Mouse (Mus musculus) erythroblast, embryonic 14.5 days (primary cell): Measurements from ENCODE around the gene 2610507B11Rik. TPM values are rescaled to one million over a fixed set of nuclear protein-coding genes. Genes with fewer than 3 reads are reported as not detected.

Source experiments
- H3K27me3 ChIP-seq: 2 replicates; pipeline ENCODE4 v1.6.1; 2012; ENCODE audit warnings: inconsistent platforms; ENCODE audit not compliant: control insufficient read depth
- H3K36me3 ChIP-seq: 2 replicates; pipeline ENCODE4 v1.6.1; 2012; ENCODE audit warnings: mild to moderate bottlenecking, inconsistent platforms; ENCODE audit not compliant: control insufficient read depth
- H3K4me1 ChIP-seq: 2 replicates; pipeline ENCODE4 v1.6.1; 2012; ENCODE audit warnings: inconsistent platforms; ENCODE audit not compliant: control insufficient read depth
- H3K4me3 ChIP-seq: replicated peaks from 2 replicates; pipeline ENCODE3; 2012; ENCODE audit warnings: moderate library complexity, mild to moderate bottlenecking, inconsistent platforms
- H3K9me3 ChIP-seq: 2 replicates; pipeline ENCODE4 v1.6.1; 2012; ENCODE audit warnings: low read length, inconsistent platforms, mixed read lengths; ENCODE audit not compliant: control insufficient read depth
- GATA1 ChIP-seq: IDR thresholded peaks from 2 replicates; pipeline ENCODE4 v1.6.1; 2012; ENCODE audit warnings: low read length, inconsistent platforms, mixed read lengths
- TAL1 ChIP-seq: IDR thresholded peaks from 3 replicates; pipeline ENCODE4 v1.6.1; 2012; ENCODE audit warnings: low read length, inconsistent platforms, mixed read lengths
- polyA plus RNA-seq: library from polyadenylated mRNA; stranded (reverse); fragments of >175 nt; gene quantifications from 2 replicates; pipeline ENCODE4 v1.2.3, GENCODE M21; 2012

Gene 2610507B11Rik
- polyA plus RNA-seq, 1 experiment = 2.3 TPM

GRCm38 (mm10) chr11:78328512-78329056 is 67.0 kb downstream of the 2610507B11Rik start:
- TF ChIP-seq GATA1 (no peak), TAL1 (no peak)
- Histone ChIP-seq H3K36me3 (peaks cover 45% of the 10 kb centered on the region), H3K4me3 (peak overlapping the region; percentile 97), H3K27me3 (no peaks in the 10 kb centered on the region), H3K4me1 (peaks cover 25% of the 10 kb centered on the region), H3K9me3 (no peaks in the 10 kb centered on the region)

- Histone ChIP-seq H3K4me3 (no peak overlapping the region), H3K36me3 (peaks cover 46% of the 10 kb centered on the region), H3K27me3 (no peaks in the 10 kb centered on the region), H3K9me3 (no peaks in the 10 kb centered on the region), H3K4me1 (peaks cover 17% of the 10 kb centered on the region)
- TF ChIP-seq GATA1 (no peak), TAL1 (no peak)
Measured at GRCm38 (mm10) chr11:78332676-78333075, 71.1 kb downstream of the 2610507B11Rik start.

- Histone ChIP-seq H3K9me3 (no peaks in the 10 kb centered on the region), H3K4me1 (peaks cover 8% of the 10 kb centered on the region), H3K4me3 (no peak overlapping the region), H3K36me3 (peaks cover 56% of the 10 kb centered on the region), H3K27me3 (no peaks in the 10 kb centered on the region)
- TF ChIP-seq GATA1 (no peak), TAL1 (no peak)
Measured at GRCm38 (mm10) chr11:78333992-78334391, 72.4 kb downstream of the 2610507B11Rik start.

GRCm38 (mm10) chr11:78337040-78337439 is 75.5 kb downstream of the 2610507B11Rik start:
- Histone ChIP-seq H3K4me1 (0 out of 2 replicates have a peak, but pooled peaks cover 3% of the 10 kb centered on the region), H3K4me3 (no peak overlapping the region), H3K36me3 (peaks cover 79% of the 10 kb centered on the region), H3K27me3 (no peaks in the 10 kb centered on the region), H3K9me3 (no peaks in the 10 kb centered on the region)
- TF ChIP-seq GATA1 = no peak
- no peak for TF ChIP-seq TAL1

Other genes with a start within 250 kb of the 2610507B11Rik start
- 4.7 and 5.1 TPM in 2 replicates for gene Dhrs13, start 229.5 kb upstream of the 2610507B11Rik start, polyA plus RNA-seq
- gene Flot2, start 223.8 kb upstream of the 2610507B11Rik start, polyA plus RNA-seq = 4.8 and 5.4 TPM in 2 replicates
- gene Eral1, start 181.4 kb upstream of the 2610507B11Rik start, polyA plus RNA-seq = 0.14 and 0.29 TPM in 2 replicates
- gene Fam222b, start 167.1 kb upstream of the 2610507B11Rik start, polyA plus RNA-seq = 0.77 and 0.78 TPM in 2 replicates
- 7.2 and 9.4 TPM in 2 replicates for gene Traf4, start 96.2 kb upstream of the 2610507B11Rik start, polyA plus RNA-seq
- gene Nek8, start 85.1 kb upstream of the 2610507B11Rik start, polyA plus RNA-seq = 1.7 and 2.0 TPM in 2 replicates
- gene Tlcd1, start 85.0 kb upstream of the 2610507B11Rik start, polyA plus RNA-seq = 91.9 and 97.7 TPM in 2 replicates
- gene Rpl23a, start 78.2 kb upstream of the 2610507B11Rik start, polyA plus RNA-seq = 168 and 429 TPM in 2 replicates
- gene Rab34, start 73.3 kb upstream of the 2610507B11Rik start, polyA plus RNA-seq = 0.13 and 0.26 TPM in 2 replicates
- gene Proca1, start 68.4 kb upstream of the 2610507B11Rik start, polyA plus RNA-seq = not detected in 2 replicates
- 0.32 and 0.49 TPM in 2 replicates for gene Sdf2, start 16.0 kb upstream of the 2610507B11Rik start, polyA plus RNA-seq
- 9.4 and 11.6 TPM in 2 replicates for gene Supt6, start 15.8 kb upstream of the 2610507B11Rik start, polyA plus RNA-seq
- 0.07 TPM in 1 of 2 replicates, not detected in the other for gene BC030499, start 29.1 kb downstream of the 2610507B11Rik start, polyA plus RNA-seq
- gene Spag5, start 39.8 kb downstream of the 2610507B11Rik start, polyA plus RNA-seq = 19.3 and 21.5 TPM in 2 replicates
- gene Aldoc, start 61.2 kb downstream of the 2610507B11Rik start, polyA plus RNA-seq = 0.12 and 0.22 TPM in 2 replicates
- 3.2 and 3.8 TPM in 2 replicates for gene Pigs, start 66.7 kb downstream of the 2610507B11Rik start, polyA plus RNA-seq
- gene Unc119, start 81.7 kb downstream of the 2610507B11Rik start, polyA plus RNA-seq = 1.7 and 1.9 TPM in 2 replicates
- not detected in 2 replicates for gene Foxn1, start 124.8 kb downstream of the 2610507B11Rik start, polyA plus RNA-seq
- not detected in 2 replicates for gene Slc13a2, start 160.5 kb downstream of the 2610507B11Rik start, polyA plus RNA-seq
- 0.08 TPM in 1 of 2 replicates, not detected in the other for gene Slc46a1, start 203.9 kb downstream of the 2610507B11Rik start, polyA plus RNA-seq
- not detected in 2 replicates for gene Sarm1, start 236.0 kb downstream of the 2610507B11Rik start, polyA plus RNA-seq
- 0.28 and 0.44 TPM in 2 replicates for gene Vtn, start 237.3 kb downstream of the 2610507B11Rik start, polyA plus RNA-seq
- gene Sebox, start 241.7 kb downstream of the 2610507B11Rik start, polyA plus RNA-seq = not detected in 2 replicates